Mouse (Mus musculus): ENCODE results near the gene Zfp593. TPM values are rescaled to one million over a fixed set of nuclear protein-coding genes. Genes with fewer than 3 reads are reported as not detected.
"Not testable (repeated sequence)": the region's sequence is repeated elsewhere in the genome, so short reads cannot be mapped to it uniquely, and the experiment has no call there.

Zfp593 gene
- polyA plus RNA-seq, 1 experiment: 7.2 TPM

- TF ChIP-seq POLR2A (IDR thresholded peaks at IDR 0.05; ENCODE audit: low read depth, low read length) (peak; percentile 86; the same call in 1 of the 2 replicates), CTCF (IDR thresholded peaks at IDR 0.05; ENCODE audit: extremely low read depth, insufficient read length, insufficient replicate concordance, low read depth, low read length) (peak; percentile 6; the same call in 1 of the 2 replicates)
- peaks cover 6% of the 10 kb centered on the region; the same call in 1 of the 2 replicates for H3K4me1 ChIP-seq (ENCODE audit: control insufficient read depth, insufficient read depth, insufficient read length, low read length)
- H3K4me3 ChIP-seq (ENCODE audit: low read depth, low read length): peak overlapping the region; percentile 91
- whole genome bisulfite sequencing: under 1% methylated on average over 54 of the region's 59 CpGs
- H3K27me3 ChIP-seq (ENCODE audit: control insufficient read depth, insufficient read depth, low read length): no peaks in the 10 kb centered on the region
- peaks cover 13% of the 10 kb centered on the region for H3K36me3 ChIP-seq (ENCODE audit: control insufficient read depth, insufficient read depth, low read length)
- peak overlapping the region; percentile 95 for H3K27ac ChIP-seq (ENCODE audit: insufficient read depth, low read depth, low read length)
Measured at GRCm38 (mm10) chr4:134287168-134287564, 41.8 kb upstream of the Zfp593 start.

- H3K4me3 ChIP-seq (ENCODE audit: low read depth, low read length): peak overlapping the region; percentile 91
- TF ChIP-seq POLR2A (IDR thresholded peaks at IDR 0.05; ENCODE audit: low read depth, low read length) (peak; percentile 48; the same call in 1 of the 2 replicates), CTCF (IDR thresholded peaks at IDR 0.05; ENCODE audit: extremely low read depth, insufficient read length, insufficient replicate concordance, low read depth, low read length) (no peak)
- peaks cover 17% of the 10 kb centered on the region for H3K36me3 ChIP-seq (ENCODE audit: control insufficient read depth, insufficient read depth, low read length)
- peak overlapping the region; percentile 86 for H3K27ac ChIP-seq (ENCODE audit: insufficient read depth, low read depth, low read length)
- H3K4me1 ChIP-seq (ENCODE audit: control insufficient read depth, insufficient read depth, insufficient read length, low read length): peaks cover 6% of the 10 kb centered on the region; the same call in 1 of the 2 replicates
- no peaks in the 10 kb centered on the region for H3K27me3 ChIP-seq (ENCODE audit: control insufficient read depth, insufficient read depth, low read length)
- under 1% methylated on average over 59 of the region's 59 CpGs for WGBS
Measured at GRCm38 (mm10) chr4:134286226-134287167, 41.1 kb upstream of the Zfp593 start.

GRCm38 (mm10) chr4:134284942-134285341 is 39.5 kb upstream of the Zfp593 start:
- H3K36me3 ChIP-seq (ENCODE audit: control insufficient read depth, insufficient read depth, low read length): peaks cover 23% of the 10 kb centered on the region
- no peak for TF ChIP-seq POLR2A (IDR thresholded peaks at IDR 0.05; ENCODE audit: low read depth, low read length)
- TF ChIP-seq CTCF (IDR thresholded peaks at IDR 0.05; ENCODE audit: extremely low read depth, insufficient read length, insufficient replicate concordance, low read depth, low read length): no peak
- H3K4me3 ChIP-seq (ENCODE audit: low read depth, low read length): no peak overlapping the region
- H3K4me1 ChIP-seq (ENCODE audit: control insufficient read depth, insufficient read depth, insufficient read length, low read length): peaks cover 6% of the 10 kb centered on the region; the same call in 1 of the 2 replicates
- WGBS: 42% methylated on average over 2 of the region's 2 CpGs
- H3K27me3 ChIP-seq (ENCODE audit: control insufficient read depth, insufficient read depth, low read length): no peaks in the 10 kb centered on the region
- peak overlapping the region; percentile 86 for H3K27ac ChIP-seq (ENCODE audit: insufficient read depth, low read depth, low read length)

GRCm38 (mm10) chr4:134273417-134274345 is 28.3 kb upstream of the Zfp593 start:
- 2% methylated on average over 14 of the region's 14 CpGs for WGBS
- Histone ChIP-seq H3K27ac (ENCODE audit: insufficient read depth, low read depth, low read length) (no peak overlapping the region), H3K4me1 (ENCODE audit: control insufficient read depth, insufficient read depth, insufficient read length, low read length) (no peaks in the 10 kb centered on the region), H3K4me3 (ENCODE audit: low read depth, low read length) (peak overlapping the region; percentile 31), H3K36me3 (ENCODE audit: control insufficient read depth, insufficient read depth, low read length) (peaks cover 14% of the 10 kb centered on the region), H3K27me3 (ENCODE audit: control insufficient read depth, insufficient read depth, low read length) (no peaks in the 10 kb centered on the region)
- TF ChIP-seq POLR2A (IDR thresholded peaks at IDR 0.05; ENCODE audit: low read depth, low read length) (no peak), CTCF (IDR thresholded peaks at IDR 0.05; ENCODE audit: extremely low read depth, insufficient read length, insufficient replicate concordance, low read depth, low read length) (no peak)

GRCm38 (mm10) chr4:134272731-134273416 is 27.5 kb upstream of the Zfp593 start:
- WGBS: 3% methylated on average over 12 of the region's 13 CpGs
- H3K27ac ChIP-seq (ENCODE audit: insufficient read depth, low read depth, low read length): no peak overlapping the region
- no peak overlapping the region for H3K4me3 ChIP-seq (ENCODE audit: low read depth, low read length)
- peaks cover 9% of the 10 kb centered on the region for H3K36me3 ChIP-seq (ENCODE audit: control insufficient read depth, insufficient read depth, low read length)
- no peaks in the 10 kb centered on the region for H3K27me3 ChIP-seq (ENCODE audit: control insufficient read depth, insufficient read depth, low read length)
- TF ChIP-seq POLR2A (IDR thresholded peaks at IDR 0.05; ENCODE audit: low read depth, low read length) (no peak), CTCF (IDR thresholded peaks at IDR 0.05; ENCODE audit: extremely low read depth, insufficient read length, insufficient replicate concordance, low read depth, low read length) (no peak)
- no peaks in the 10 kb centered on the region for H3K4me1 ChIP-seq (ENCODE audit: control insufficient read depth, insufficient read depth, insufficient read length, low read length)

GRCm38 (mm10) chr4:134271979-134272378 is 26.6 kb upstream of the Zfp593 start:
- no peak overlapping the region for H3K27ac ChIP-seq (ENCODE audit: insufficient read depth, low read depth, low read length)
- WGBS: 85% methylated on average over 7 of the region's 7 CpGs
- no peaks in the 10 kb centered on the region for H3K4me1 ChIP-seq (ENCODE audit: control insufficient read depth, insufficient read depth, insufficient read length, low read length)
- peaks cover 4% of the 10 kb centered on the region for H3K36me3 ChIP-seq (ENCODE audit: control insufficient read depth, insufficient read depth, low read length)
- H3K27me3 ChIP-seq (ENCODE audit: control insufficient read depth, insufficient read depth, low read length): no peaks in the 10 kb centered on the region
- TF ChIP-seq POLR2A (IDR thresholded peaks at IDR 0.05; ENCODE audit: low read depth, low read length) (no peak), CTCF (IDR thresholded peaks at IDR 0.05; ENCODE audit: extremely low read depth, insufficient read length, insufficient replicate concordance, low read depth, low read length) (no peak)
- H3K4me3 ChIP-seq (ENCODE audit: low read depth, low read length): no peak overlapping the region

- not testable (repeated sequence) for H3K27me3 ChIP-seq (ENCODE audit: control insufficient read depth, insufficient read depth, low read length); H3K27ac ChIP-seq (ENCODE audit: insufficient read depth, low read depth, low read length); H3K36me3 ChIP-seq (ENCODE audit: control insufficient read depth, insufficient read depth, low read length); H3K4me1 ChIP-seq (ENCODE audit: control insufficient read depth, insufficient read depth, insufficient read length, low read length); H3K4me3 ChIP-seq (ENCODE audit: low read depth, low read length)
Measured at GRCm38 (mm10) chr4:134269622-134270021, 24.2 kb upstream of the Zfp593 start.

Data from small intestine, adult 2 months (tissue).